Mouse (Mus musculus) left cerebral cortex, adult 11 months (tissue): ENCODE measurements around the gene Etnk2.

Experiments
- DNase-seq: peaks from one replicate; pipeline ENCODE4 v3.0.0; 2022; ENCODE audit warnings: low spot score

Gene Etnk2

GRCm38 (mm10) chr1:133351762-133352161 is 11.6 kb upstream of the Etnk2 start:
- no peak for DNase-seq

GRCm38 (mm10) chr1:133353371-133353809 is 10.0 kb upstream of the Etnk2 start:
- peak; percentile 53 for DNase-seq

GRCm38 (mm10) chr1:133355469-133355868 is 7.9 kb upstream of the Etnk2 start:
- DNase-seq, result no peak

- DNase-seq, result no peak
Measured at GRCm38 (mm10) chr1:133355912-133356311, 7.5 kb upstream of the Etnk2 start.

GRCm38 (mm10) chr1:133356330-133356729 is 7.0 kb upstream of the Etnk2 start:
- DNase-seq, result no peak

- DNase-seq, result no peak
Measured at GRCm38 (mm10) chr1:133361006-133361405, 2.4 kb upstream of the Etnk2 start.

GRCm38 (mm10) chr1:133362103-133362502 is 1.3 kb upstream of the Etnk2 start:
- DNase-seq, result no peak

GRCm38 (mm10) chr1:133364022-133364630 is 754 bp downstream of the Etnk2 start:
- no peak for DNase-seq

GRCm38 (mm10) chr1:133364890-133365289 is 1.5 kb downstream of the Etnk2 start:
- no peak for DNase-seq

- DNase-seq, result no peak
Measured at GRCm38 (mm10) chr1:133366951-133367605, 3.7 kb downstream of the Etnk2 start.

- DNase-seq, result no peak
Measured at GRCm38 (mm10) chr1:133367606-133368488, 4.5 kb downstream of the Etnk2 start.

GRCm38 (mm10) chr1:133368644-133369043 is 5.3 kb downstream of the Etnk2 start:
- peak; percentile 37 for DNase-seq

GRCm38 (mm10) chr1:133370352-133370751 is 7.0 kb downstream of the Etnk2 start:
- DNase-seq, result no peak

GRCm38 (mm10) chr1:133371431-133371830 is 8.1 kb downstream of the Etnk2 start:
- DNase-seq, result no peak

- DNase-seq, result no peak
Measured at GRCm38 (mm10) chr1:133372113-133372512, 8.7 kb downstream of the Etnk2 start.

- no peak for DNase-seq
Measured at GRCm38 (mm10) chr1:133375696-133376346, 12.4 kb downstream of the Etnk2 start.

- DNase-seq, result no peak
Measured at GRCm38 (mm10) chr1:133377547-133377946, 14.2 kb downstream of the Etnk2 start.

- no peak for DNase-seq
Measured at GRCm38 (mm10) chr1:133379254-133379985, 16.0 kb downstream of the Etnk2 start.

GRCm38 (mm10) chr1:133379986-133380320 is 16.6 kb downstream of the Etnk2 start:
- no peak for DNase-seq

GRCm38 (mm10) chr1:133380347-133381065 is 17.1 kb downstream of the Etnk2 start:
- no peak for DNase-seq

- DNase-seq, result no peak
Measured at GRCm38 (mm10) chr1:133382008-133382407, 18.6 kb downstream of the Etnk2 start.
